Mouse (Mus musculus): ENCODE data around the gene Hmg20b. TPM values are rescaled to one million over a fixed set of nuclear protein-coding genes. Genes with fewer than 3 reads are reported as not detected.
A peak's percentile ranks its signal among the peaks of the same experiment; 100 is the strongest.

Hmg20b gene
- polyA plus RNA-seq, 1 experiment from 2014 or later: 69.0 TPM

- Histone ChIP-seq H3K9ac (ENCODE audit: low read depth, low read length) (no peak overlapping the region), H3K4me1 (ENCODE audit: control insufficient read depth, insufficient read depth, low read length) (peaks cover 27% of the 10 kb centered on the region), H3K27me3 (replicated peaks; ENCODE audit: control insufficient read depth, insufficient read depth, low read length) (no peaks in the 10 kb centered on the region), H3K36me3 (ENCODE audit: control insufficient read depth, insufficient read depth, low read length) (peaks cover 11% of the 10 kb centered on the region), H3K4me2 (ENCODE audit: low read depth, low read length) (no peak overlapping the region), H3K9me3 (ENCODE audit: control insufficient read depth, low read length) (no peaks in the 10 kb centered on the region), H3K4me3 (ENCODE audit: low read length) (no peak overlapping the region), H3K27ac (ENCODE audit: low read length) (no peak overlapping the region)
- WGBS: 87% methylated on average over 13 of the region's 13 CpGs
- no peak for ATAC-seq
Observed at GRCm38 (mm10) chr10:81390678-81390965, 40.3 kb upstream of the Hmg20b start.

- H3K4me3 ChIP-seq (ENCODE audit: low read length): no peak overlapping the region
- ATAC-seq: no peak
- WGBS: 61% methylated on average over 23 of the region's 23 CpGs
- no peak overlapping the region for H3K4me2 ChIP-seq (ENCODE audit: low read depth, low read length)
- no peaks in the 10 kb centered on the region for H3K9me3 ChIP-seq (ENCODE audit: control insufficient read depth, low read length)
- H3K9ac ChIP-seq (ENCODE audit: low read depth, low read length): peak overlapping the region; percentile 27
- H3K4me1 ChIP-seq (ENCODE audit: control insufficient read depth, insufficient read depth, low read length): peaks cover 32% of the 10 kb centered on the region
- peaks cover 11% of the 10 kb centered on the region for H3K36me3 ChIP-seq (ENCODE audit: control insufficient read depth, insufficient read depth, low read length)
- H3K27ac ChIP-seq (ENCODE audit: low read length): peak overlapping the region; percentile 10; the same call in 1 of the 2 replicates
- H3K27me3 ChIP-seq (replicated peaks; ENCODE audit: control insufficient read depth, insufficient read depth, low read length): no peaks in the 10 kb centered on the region
Observed at GRCm38 (mm10) chr10:81389801-81390677, 39.8 kb upstream of the Hmg20b start.

- WGBS: 44% methylated on average over 3 of the region's 3 CpGs
- Histone ChIP-seq H3K9ac (ENCODE audit: low read depth, low read length) (peak overlapping the region; percentile 27), H3K4me2 (ENCODE audit: low read depth, low read length) (no peak overlapping the region), H3K36me3 (ENCODE audit: control insufficient read depth, insufficient read depth, low read length) (peaks cover 11% of the 10 kb centered on the region), H3K4me1 (ENCODE audit: control insufficient read depth, insufficient read depth, low read length) (peaks cover 35% of the 10 kb centered on the region), H3K4me3 (ENCODE audit: low read length) (no peak overlapping the region), H3K9me3 (ENCODE audit: control insufficient read depth, low read length) (no peaks in the 10 kb centered on the region), H3K27me3 (replicated peaks; ENCODE audit: control insufficient read depth, insufficient read depth, low read length) (no peaks in the 10 kb centered on the region), H3K27ac (ENCODE audit: low read length) (peak overlapping the region; percentile 10; the same call in 1 of the 2 replicates)
- ATAC-seq: no peak
Observed at GRCm38 (mm10) chr10:81389373-81389772, 39.1 kb upstream of the Hmg20b start.

- H3K27me3 ChIP-seq (replicated peaks; ENCODE audit: control insufficient read depth, insufficient read depth, low read length): no peaks in the 10 kb centered on the region
- WGBS: 53% methylated on average over 5 of the region's 5 CpGs
- H3K36me3 ChIP-seq (ENCODE audit: control insufficient read depth, insufficient read depth, low read length): peaks cover 11% of the 10 kb centered on the region
- peaks cover 35% of the 10 kb centered on the region for H3K4me1 ChIP-seq (ENCODE audit: control insufficient read depth, insufficient read depth, low read length)
- H3K9ac ChIP-seq (ENCODE audit: low read depth, low read length): peak within 1 kb of the TSS; percentile 35
- no peak for ATAC-seq
- no peaks in the 10 kb centered on the region for H3K9me3 ChIP-seq (ENCODE audit: control insufficient read depth, low read length)
- H3K4me3 ChIP-seq (ENCODE audit: low read length): no peak within 1 kb of the TSS
- peak within 1 kb of the TSS; percentile 10; the same call in 1 of the 2 replicates for H3K27ac ChIP-seq (ENCODE audit: low read length)
- no peak within 1 kb of the TSS for H3K4me2 ChIP-seq (ENCODE audit: low read depth, low read length)
Observed at GRCm38 (mm10) chr10:81388505-81389055, 38.3 kb upstream of the Hmg20b start, which contains the start of gene Gm48552. Gene Gm48552, plus strand, starts transcription at chr10:81389005.

GRCm38 (mm10) chr10:81387716-81388115 lies 37.4 kb upstream of the Hmg20b start:
- H3K9ac ChIP-seq (ENCODE audit: low read depth, low read length): peak overlapping the region; percentile 35; the same call in 1 of the 2 replicates
- 0 out of 2 replicates have a peak overlapping the region, but pooled peaks have one; percentile 4 for H3K27ac ChIP-seq (ENCODE audit: low read length)
- no peaks in the 10 kb centered on the region for H3K9me3 ChIP-seq (ENCODE audit: control insufficient read depth, low read length)
- H3K36me3 ChIP-seq (ENCODE audit: control insufficient read depth, insufficient read depth, low read length): peaks cover 11% of the 10 kb centered on the region
- H3K27me3 ChIP-seq (replicated peaks; ENCODE audit: control insufficient read depth, insufficient read depth, low read length): no peaks in the 10 kb centered on the region
- H3K4me1 ChIP-seq (ENCODE audit: control insufficient read depth, insufficient read depth, low read length): peaks cover 30% of the 10 kb centered on the region
- H3K4me2 ChIP-seq (ENCODE audit: low read depth, low read length): no peak overlapping the region
- WGBS: 95% methylated on average over 20 of the region's 20 CpGs
- ATAC-seq: no peak
- no peak overlapping the region for H3K4me3 ChIP-seq (ENCODE audit: low read length)

GRCm38 (mm10) chr10:81385603-81386306 lies 35.5 kb upstream of the Hmg20b start:
- H3K27ac ChIP-seq (ENCODE audit: low read length): no peak overlapping the region
- H3K4me3 ChIP-seq (ENCODE audit: low read length): peak overlapping the region; percentile 74
- H3K4me1 ChIP-seq (ENCODE audit: control insufficient read depth, insufficient read depth, low read length): peaks cover 26% of the 10 kb centered on the region
- peaks cover 11% of the 10 kb centered on the region for H3K36me3 ChIP-seq (ENCODE audit: control insufficient read depth, insufficient read depth, low read length)
- no peaks in the 10 kb centered on the region for H3K27me3 ChIP-seq (replicated peaks; ENCODE audit: control insufficient read depth, insufficient read depth, low read length)
- 67% methylated on average over 22 of the region's 22 CpGs for WGBS
- peak overlapping the region; percentile 80 for H3K9ac ChIP-seq (ENCODE audit: low read depth, low read length)
- H3K4me2 ChIP-seq (ENCODE audit: low read depth, low read length): peak overlapping the region; percentile 66
- no peaks in the 10 kb centered on the region for H3K9me3 ChIP-seq (ENCODE audit: control insufficient read depth, low read length)
- no peak for ATAC-seq

GRCm38 (mm10) chr10:81384605-81384982 lies 34.3 kb upstream of the Hmg20b start:
- Histone ChIP-seq H3K9ac (ENCODE audit: low read depth, low read length) (peak overlapping the region; percentile 80), H3K27ac (ENCODE audit: low read length) (peak overlapping the region; percentile 65), H3K4me1 (ENCODE audit: control insufficient read depth, insufficient read depth, low read length) (peaks cover 25% of the 10 kb centered on the region), H3K4me3 (ENCODE audit: low read length) (peak overlapping the region; percentile 74), H3K36me3 (ENCODE audit: control insufficient read depth, insufficient read depth, low read length) (peaks cover 11% of the 10 kb centered on the region), H3K9me3 (ENCODE audit: control insufficient read depth, low read length) (no peaks in the 10 kb centered on the region), H3K4me2 (ENCODE audit: low read depth, low read length) (peak overlapping the region; percentile 66), H3K27me3 (replicated peaks; ENCODE audit: control insufficient read depth, insufficient read depth, low read length) (no peaks in the 10 kb centered on the region)
- peak; percentile 11 for ATAC-seq
- WGBS: under 1% methylated on average over 19 of the region's 19 CpGs

- Histone ChIP-seq H3K9ac (ENCODE audit: low read depth, low read length) (peak within 1 kb of the TSS; percentile 80), H3K27ac (ENCODE audit: low read length) (peak within 1 kb of the TSS; percentile 65), H3K4me3 (ENCODE audit: low read length) (peak within 1 kb of the TSS; percentile 74), H3K36me3 (ENCODE audit: control insufficient read depth, insufficient read depth, low read length) (peaks cover 11% of the 10 kb centered on the region), H3K4me2 (ENCODE audit: low read depth, low read length) (peak within 1 kb of the TSS; percentile 66), H3K27me3 (replicated peaks; ENCODE audit: control insufficient read depth, insufficient read depth, low read length) (no peaks in the 10 kb centered on the region), H3K9me3 (ENCODE audit: control insufficient read depth, low read length) (no peaks in the 10 kb centered on the region), H3K4me1 (ENCODE audit: control insufficient read depth, insufficient read depth, low read length) (peaks cover 20% of the 10 kb centered on the region)
- ATAC-seq: peak; percentile 91
- WGBS: 5% methylated on average over 51 of the region's 54 CpGs
Observed at GRCm38 (mm10) chr10:81383802-81384604, 33.7 kb upstream of the Hmg20b start, which contains the start of the genes Dohh and Gm48551. Gene Dohh, plus strand, starts transcription at chr10:81384428. Gene Gm48551, plus strand, starts transcription at chr10:81384466.

Data from intestine, embryonic 16.5 days (tissue).